ENCODE assay signal across 12 mouse cellular contexts in genomic region chr6:127072817-127073216, GRCm38 (mm10). TPM values are rescaled to one million over a fixed set of nuclear protein-coding genes. Genes with fewer than 3 reads are reported as not detected.
DNase-seq lines count a peak whose midpoint lies in the region; ATAC-seq and TF ChIP-seq lines count a peak whose summit lies in the region.
"Had no signal": no experiment of that assay in that cellular context is flagged by ENCODE, and none has a peak within 500 bp of the region (broad histone marks: within the 10 kb centered on the region; RNA-seq: fewer than 3 reads in every experiment).

Gene Fgf23, plus strand, starts transcription at chr6:127072902.

- H3K4me2 ChIP-seq in heart, embryonic 13.5 days = peak within 1 kb of the TSS; percentile 47
- H3K4me2 ChIP-seq in lung, postnatal 0 days (replicated peaks; ENCODE audit: low read depth, low read length) = no peak within 1 kb of the TSS
- H3K4me2 ChIP-seq: neural tube, embryonic 12.5 days had no signal

- no peak for DNase-seq in heart, adult 2 months
- DNase-seq in lung, postnatal 0 days (ENCODE audit: low spot score) = peak; percentile 20
- no peak for DNase-seq in lung, postnatal 25 days (ENCODE audit: low spot score)
- DNase-seq in embryonic facial prominence, embryonic 10.5 days (ENCODE audit: low spot score) = peak; percentile 77
- DNase-seq in spleen, postnatal 36 days (ENCODE audit: low spot score in 2 of 2) = no peak
- DNase-seq in urinary bladder, adult 2 months (ENCODE audit: low spot score) = no peak
- DNase-seq: adrenal gland, adult 8-10 months; cerebellum, postnatal 25 days had no signal

- no peaks in the 10 kb centered on the region for H3K36me3 ChIP-seq in heart, embryonic 13.5 days
- H3K36me3 ChIP-seq in heart, adult 2 months (ENCODE audit: control insufficient read depth, insufficient read depth, low read length) = no peaks in the 10 kb centered on the region
- no peaks in the 10 kb centered on the region for H3K36me3 ChIP-seq in lung, postnatal 0 days (ENCODE audit: insufficient read depth, low read length)
- no peaks in the 10 kb centered on the region for H3K36me3 ChIP-seq in embryonic facial prominence, embryonic 10.5 days (replicated peaks)
- H3K36me3 ChIP-seq: neural tube, embryonic 12.5 days had no signal

- no peak within 1 kb of the TSS for H3K27ac ChIP-seq in heart, embryonic 13.5 days (replicated peaks)
- no peak within 1 kb of the TSS for H3K27ac ChIP-seq in heart, adult 2 months
- H3K27ac ChIP-seq in lung, postnatal 0 days (ENCODE audit: low read length) = no peak within 1 kb of the TSS
- H3K27ac ChIP-seq in embryonic facial prominence, embryonic 10.5 days (replicated peaks) = peak within 1 kb of the TSS; percentile 66
- H3K27ac ChIP-seq: neural tube, embryonic 12.5 days had no signal

- intact Hi-C loops in heart, adult 2 months (cut with DNase I) = no loop called here

- peaks cover 16% of the 10 kb centered on the region for H3K4me1 ChIP-seq in heart, embryonic 13.5 days
- H3K4me1 ChIP-seq in heart, adult 2 months (ENCODE audit: control insufficient read depth, insufficient read depth, low read length) = no peaks in the 10 kb centered on the region
- H3K4me1 ChIP-seq in lung, postnatal 0 days (ENCODE audit: insufficient read depth, low read depth, low read length) = no peaks in the 10 kb centered on the region
- peaks cover 17% of the 10 kb centered on the region for H3K4me1 ChIP-seq in embryonic facial prominence, embryonic 10.5 days
- H3K4me1 ChIP-seq: neural tube, embryonic 12.5 days had no signal

- no peak for TF ChIP-seq POLR2A in heart, adult 2 months (IDR thresholded peaks at IDR 0.05; ENCODE audit: insufficient read depth, low read depth, low read length)

- no peaks in the 10 kb centered on the region for H3K9me3 ChIP-seq in heart, embryonic 13.5 days
- no peaks in the 10 kb centered on the region for H3K9me3 ChIP-seq in lung, postnatal 0 days (ENCODE audit: low read length)
- H3K9me3 ChIP-seq in embryonic facial prominence, embryonic 10.5 days = no peaks in the 10 kb centered on the region
- H3K9me3 ChIP-seq: neural tube, embryonic 12.5 days had no signal

- no peaks in the 10 kb centered on the region for H3K79me2 ChIP-seq in heart, adult 2 months (replicated peaks; ENCODE audit: control insufficient read depth, insufficient read depth, low read length)

- H3K27me3 ChIP-seq in heart, embryonic 13.5 days (replicated peaks) = peaks cover 2% of the 10 kb centered on the region; the same call in 1 of the 2 replicates
- H3K27me3 ChIP-seq in heart, adult 2 months (ENCODE audit: control insufficient read depth, insufficient read depth, low read length) = no peaks in the 10 kb centered on the region
- H3K27me3 ChIP-seq in lung, postnatal 0 days (replicated peaks; ENCODE audit: insufficient read depth, low read length) = no peaks in the 10 kb centered on the region
- peaks cover 3% of the 10 kb centered on the region for H3K27me3 ChIP-seq in embryonic facial prominence, embryonic 10.5 days (replicated peaks; ENCODE audit: low read depth, poor library complexity, severe bottlenecking)
- H3K27me3 ChIP-seq: neural tube, embryonic 12.5 days had no signal

- TF ChIP-seq CTCF in heart, adult 2 months (IDR thresholded peaks at IDR 0.05) = no peak
- peak; percentile 24 for TF ChIP-seq CTCF in lung, postnatal 0 days (IDR thresholded peaks at IDR 0.05)

- peak within 1 kb of the TSS; percentile 65; the same call in 1 of the 2 replicates for H3K9ac ChIP-seq in heart, embryonic 13.5 days
- no peak within 1 kb of the TSS for H3K9ac ChIP-seq in heart, adult 2 months (ENCODE audit: low read depth, low read length)
- H3K9ac ChIP-seq in lung, postnatal 0 days (replicated peaks; ENCODE audit: low read depth) = no peak within 1 kb of the TSS
- H3K9ac ChIP-seq: neural tube, embryonic 12.5 days had no signal

- no peak for TF ChIP-seq EP300 in heart, adult 2 months (IDR thresholded peaks at IDR 0.05; ENCODE audit: insufficient read depth, low read depth, low read length)
- no peak for TF ChIP-seq EP300 in lung, postnatal 0 days (IDR thresholded peaks at IDR 0.05)

- no peak within 1 kb of the TSS for H3K4me3 ChIP-seq in heart, embryonic 13.5 days
- no peak within 1 kb of the TSS for H3K4me3 ChIP-seq in heart, adult 2 months
- H3K4me3 ChIP-seq in lung, postnatal 0 days (ENCODE audit: low read depth, low read length) = no peak within 1 kb of the TSS
- H3K4me3 ChIP-seq in embryonic facial prominence, embryonic 10.5 days = no peak within 1 kb of the TSS; the same call in 1 of the 2 replicates
- H3K4me3 ChIP-seq: neural tube, embryonic 12.5 days had no signal

- no peak for ATAC-seq in heart, embryonic 13.5 days (ENCODE audit: extremely low read depth, insufficient number of reproducible peaks, low FRiP score, low TSS enrichment)
- ATAC-seq in lung, postnatal 0 days = peak; percentile 47; the same call in 1 of the 2 replicates
- ATAC-seq in megakaryocyte progenitor cell, adult 5-6 weeks (replicated peaks; ENCODE audit: poor library complexity) = peak; percentile 55; the same call in 1 of the 2 replicates

- WGBS in heart, embryonic 13.5 days = 12% methylated on average over 5 of the region's 5 CpGs
- WGBS in heart, adult 2 months = 17% methylated on average over 5 of the region's 5 CpGs
- WGBS in lung, postnatal 0 days = 6% methylated on average over 5 of the region's 5 CpGs
- 9% methylated on average over 5 of the region's 5 CpGs for WGBS in embryonic facial prominence, embryonic 10.5 days

RNA-seq across cellular contexts. Expression of gene Fgf23, which starts in this region (rescaled TPM):
- polyA plus RNA-seq in heart, embryonic 13.5 days (2015; fragmentation: Nextera tagmentation; extraction: Ambion mirVana) = 0.23 and 0.31 TPM in 2 replicates
- not detected for total RNA-seq in heart, adult 2 months (2021)
- not detected in 2 replicates for polyA plus RNA-seq in heart, adult 2 months (2012; rRNA removed)
- polyA plus RNA-seq in lung, postnatal 0 days (2015; fragmentation: Nextera tagmentation; extraction: Ambion mirVana) = not detected in 2 replicates
- 0.08 and 0.16 TPM in 2 replicates for polyA plus RNA-seq in embryonic facial prominence, embryonic 10.5 days (2016; fragmentation: Nextera tagmentation; extraction: Ambion mirVana)
- total RNA-seq in megakaryocyte progenitor cell, adult 5-6 weeks (2015) = not detected in 2 replicates
- not detected in 2 replicates for total RNA-seq in megakaryocyte progenitor cell, adult 5-6 weeks (2017)
- polyA plus RNA-seq in urinary bladder, adult 2 months (2012; rRNA removed) = not detected in 2 replicates
- total RNA-seq: adrenal gland, adult 8-10 months had no signal
- polyA plus RNA-seq: large intestine, adult 2 months; neural tube, embryonic 12.5 days had no signal

Comparison
In these comparisons a context has a peak if more than half of its experiments do, and no peak if none do; other contexts are left out.
1. Peak in DNase-seq and ATAC-seq in lung, postnatal 0 days; RNA of the gene not detected or under 1 TPM.
2. Peak in DNase-seq and H3K27ac ChIP-seq in embryonic facial prominence, embryonic 10.5 days; RNA of the gene not detected or under 1 TPM.
3. Peak in ATAC-seq in megakaryocyte progenitor cell, adult 5-6 weeks; RNA of the gene not detected or under 1 TPM.